Mouse (Mus musculus) heart, embryonic 13.5 days (tissue): Measurements from ENCODE around the gene Gm609. TPM values are rescaled to one million over a fixed set of nuclear protein-coding genes. Genes with fewer than 3 reads are reported as not detected.

Source experiments
- ATAC-seq: fragments of 200-750 bp; cut with Nextera tagmentation; 2 replicates; pipeline ENCODE4 v1.8.0; 2017; ENCODE audit warnings: moderate TSS enrichment; ENCODE audit not compliant: insufficient number of reproducible peaks, low FRiP score, low TSS enrichment; ENCODE audit errors: extremely low read depth
- H3K27ac ChIP-seq: fragments of 300-500 bp; sonication (generic); replicated peaks from 2 replicates; pipeline ENCODE4 v1.5.1; 2015; ENCODE audit warnings: moderate library complexity, mild to moderate bottlenecking, inconsistent platforms
- H3K27me3 ChIP-seq: fragments of 300-500 bp; sonication (generic); replicated peaks from 2 replicates; pipeline ENCODE4 v1.6.1; 2015; ENCODE audit warnings: mild to moderate bottlenecking, inconsistent platforms
- H3K36me3 ChIP-seq: fragments of 300-500 bp; sonication (generic); 2 replicates; pipeline ENCODE4 v1.6.1; 2015; ENCODE audit warnings: mild to moderate bottlenecking, inconsistent platforms
- H3K4me1 ChIP-seq: fragments of 300-500 bp; sonication (generic); 2 replicates; pipeline ENCODE4 v1.6.1; 2015; ENCODE audit warnings: inconsistent platforms
- H3K4me2 ChIP-seq: fragments of 300-500 bp; sonication (generic); 2 replicates; pipeline ENCODE4 v1.6.1; 2015; ENCODE audit warnings: inconsistent platforms, mild to moderate bottlenecking, moderate library complexity
- H3K4me3 ChIP-seq: fragments of 300-500 bp; sonication (generic); 2 replicates; pipeline ENCODE4 v1.5.1; 2015; ENCODE audit warnings: moderate library complexity, mild to moderate bottlenecking, inconsistent platforms
- H3K9ac ChIP-seq: fragments of 300-500 bp; sonication (generic); 2 replicates; pipeline ENCODE4 v1.6.1; 2015; ENCODE audit warnings: inconsistent platforms, mild to moderate bottlenecking, moderate library complexity
- H3K9me3 ChIP-seq: fragments of 300-500 bp; sonication (generic); 2 replicates; pipeline ENCODE4 v1.6.1; 2016; ENCODE audit warnings: inconsistent platforms
- WGBS: fragments of 180-500 bp; shearing (Covaris S2); methylation state at CpG from one replicate; pipeline ENCODE4 v1.1.7; 2015; ENCODE audit warnings: mixed read lengths; 5-methylcytosine and 5-hydroxymethylcytosine counted together
- polyA plus RNA-seq: library from polyadenylated mRNA; unstranded; fragments of >200 nt; fragmentation: Nextera tagmentation; extraction: Ambion mirVana; gene quantifications from 2 replicates; pipeline ENCODE4 v1.2.1, GENCODE M21; 2015

The Gm609 gene
- polyA plus RNA-seq, 1 experiment from 2014 or later = not detected

DNA sequence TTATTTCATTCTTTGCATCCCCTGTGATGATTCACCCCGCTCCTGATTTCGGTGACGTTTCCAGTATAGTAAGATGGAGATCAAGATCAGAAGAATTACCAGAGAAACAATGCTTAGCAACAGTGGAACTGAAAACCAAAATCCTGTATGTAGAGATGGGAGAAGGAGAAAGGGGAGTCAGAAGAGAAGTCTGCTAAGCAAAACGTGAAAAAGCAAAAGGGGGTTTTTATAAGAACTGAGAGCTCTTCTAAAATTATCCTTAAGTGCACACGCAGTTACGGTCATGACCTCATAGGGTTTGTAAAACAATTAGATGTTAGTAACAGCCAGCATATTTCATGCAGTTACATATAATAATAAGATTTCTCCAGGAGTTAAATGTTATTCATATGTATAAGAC is 100.5 kb downstream of the Gm609 start:
- no peaks in the 10 kb centered on the region for H3K27me3 ChIP-seq
- no peak overlapping the region for H3K27ac ChIP-seq
- H3K36me3 ChIP-seq = peaks cover 7% of the 10 kb centered on the region
- ATAC-seq = no peak
- no peaks in the 10 kb centered on the region for H3K4me1 ChIP-seq
- WGBS = 84% methylated on average over 6 of the region's 6 CpGs
- no peak overlapping the region for H3K4me2 ChIP-seq
- H3K9me3 ChIP-seq = no peaks in the 10 kb centered on the region
- no peak overlapping the region for H3K9ac ChIP-seq
- no peak overlapping the region for H3K4me3 ChIP-seq

- ATAC-seq = no peak
- Histone ChIP-seq H3K27me3 (no peaks in the 10 kb centered on the region), H3K4me2 (no peak overlapping the region), H3K4me3 (no peak overlapping the region), H3K4me1 (no peaks in the 10 kb centered on the region), H3K27ac (no peak overlapping the region), H3K9ac (no peak overlapping the region), H3K36me3 (peaks cover 7% of the 10 kb centered on the region), H3K9me3 (no peaks in the 10 kb centered on the region)
- WGBS = 77% methylated on average over 3 of the region's 3 CpGs
These were observed 101.1 kb downstream of the Gm609 start for GRCm38 (mm10) chr16:45391680-45392079.

- no peak overlapping the region for H3K4me3 ChIP-seq
- no peaks in the 10 kb centered on the region for H3K4me1 ChIP-seq
- ATAC-seq = no peak
- no peak overlapping the region for H3K27ac ChIP-seq
- H3K4me2 ChIP-seq = no peak overlapping the region
- no peaks in the 10 kb centered on the region for H3K27me3 ChIP-seq
- no peaks in the 10 kb centered on the region for H3K9me3 ChIP-seq
- 75% methylated on average over 5 of the region's 5 CpGs for WGBS
- peaks cover 7% of the 10 kb centered on the region for H3K36me3 ChIP-seq
- no peak overlapping the region for H3K9ac ChIP-seq
These were observed 102.3 kb downstream of the Gm609 start for GRCm38 (mm10) chr16:45390286-45390956.

DNA sequence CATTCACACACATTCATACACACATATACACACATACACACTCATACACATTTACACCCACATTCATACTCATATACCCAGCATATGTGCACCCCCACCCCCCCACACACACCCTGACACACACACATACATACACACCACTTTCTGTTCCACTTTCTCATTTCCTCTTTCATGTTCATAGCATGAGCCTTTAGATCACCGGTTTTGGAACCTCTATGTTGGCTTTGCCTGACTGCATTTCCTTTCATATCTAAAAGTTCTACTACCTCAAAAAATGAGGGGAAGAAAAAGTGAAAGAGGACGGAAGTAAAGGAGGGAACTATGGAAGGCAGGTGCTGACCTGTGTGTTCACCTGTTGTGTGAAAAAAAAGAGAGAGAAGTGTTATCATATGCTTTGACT is 102.9 kb downstream of the Gm609 start:
- WGBS = 70% methylated on average over 2 of the region's 2 CpGs

DNA sequence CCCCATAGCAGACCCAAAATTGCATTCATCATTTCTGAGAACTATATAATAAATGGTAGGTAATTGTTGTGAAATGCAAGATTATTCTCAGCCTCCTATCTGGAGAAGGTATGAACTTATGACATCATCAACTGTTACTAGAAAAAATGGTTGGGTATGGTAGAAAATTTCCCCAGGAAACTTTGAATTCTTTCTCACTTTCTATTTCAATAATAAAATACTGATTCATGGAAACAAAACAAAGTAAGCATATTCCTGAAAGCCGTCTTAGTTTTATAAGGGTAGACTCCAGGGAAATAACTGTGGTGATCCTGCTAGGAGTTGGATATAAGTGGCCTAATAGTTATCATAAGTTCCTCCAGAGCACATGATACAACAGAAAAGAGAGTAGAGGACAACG is 103.7 kb downstream of the Gm609 start:
- Histone ChIP-seq H3K27ac (no peak overlapping the region), H3K4me2 (no peak overlapping the region), H3K9me3 (no peaks in the 10 kb centered on the region), H3K36me3 (peaks cover 4% of the 10 kb centered on the region), H3K9ac (no peak overlapping the region), H3K4me1 (no peaks in the 10 kb centered on the region), H3K4me3 (no peak overlapping the region), H3K27me3 (no peaks in the 10 kb centered on the region)
- no peak for ATAC-seq
- WGBS = 79% methylated on average over 2 of the region's 2 CpGs

More for the DNA sequence above, 102.9 kb downstream of the Gm609 start:
- ATAC-seq = no peak
- H3K4me1 ChIP-seq = no peaks in the 10 kb centered on the region
- peaks cover 7% of the 10 kb centered on the region for H3K36me3 ChIP-seq
- H3K9me3 ChIP-seq = no peaks in the 10 kb centered on the region
- no peaks in the 10 kb centered on the region for H3K27me3 ChIP-seq
- H3K27ac ChIP-seq = no peak overlapping the region
- H3K4me2 ChIP-seq = no peak overlapping the region
- no peak overlapping the region for H3K9ac ChIP-seq
- no peak overlapping the region for H3K4me3 ChIP-seq

- Histone ChIP-seq H3K4me1 (no peaks in the 10 kb centered on the region), H3K36me3 (no peaks in the 10 kb centered on the region), H3K9ac (no peak overlapping the region), H3K4me3 (no peak overlapping the region), H3K4me2 (no peak overlapping the region), H3K27me3 (no peaks in the 10 kb centered on the region), H3K9me3 (no peaks in the 10 kb centered on the region), H3K27ac (no peak overlapping the region)
- WGBS = 72% methylated on average over 3 of the region's 3 CpGs
- no peak for ATAC-seq
These were observed 111.0 kb downstream of the Gm609 start for GRCm38 (mm10) chr16:45381811-45382210.

GRCm38 (mm10) chr16:45378959-45379358 is 113.8 kb downstream of the Gm609 start:
- ATAC-seq = no peak
- 59% methylated on average over 3 of the region's 3 CpGs for WGBS

DNA sequence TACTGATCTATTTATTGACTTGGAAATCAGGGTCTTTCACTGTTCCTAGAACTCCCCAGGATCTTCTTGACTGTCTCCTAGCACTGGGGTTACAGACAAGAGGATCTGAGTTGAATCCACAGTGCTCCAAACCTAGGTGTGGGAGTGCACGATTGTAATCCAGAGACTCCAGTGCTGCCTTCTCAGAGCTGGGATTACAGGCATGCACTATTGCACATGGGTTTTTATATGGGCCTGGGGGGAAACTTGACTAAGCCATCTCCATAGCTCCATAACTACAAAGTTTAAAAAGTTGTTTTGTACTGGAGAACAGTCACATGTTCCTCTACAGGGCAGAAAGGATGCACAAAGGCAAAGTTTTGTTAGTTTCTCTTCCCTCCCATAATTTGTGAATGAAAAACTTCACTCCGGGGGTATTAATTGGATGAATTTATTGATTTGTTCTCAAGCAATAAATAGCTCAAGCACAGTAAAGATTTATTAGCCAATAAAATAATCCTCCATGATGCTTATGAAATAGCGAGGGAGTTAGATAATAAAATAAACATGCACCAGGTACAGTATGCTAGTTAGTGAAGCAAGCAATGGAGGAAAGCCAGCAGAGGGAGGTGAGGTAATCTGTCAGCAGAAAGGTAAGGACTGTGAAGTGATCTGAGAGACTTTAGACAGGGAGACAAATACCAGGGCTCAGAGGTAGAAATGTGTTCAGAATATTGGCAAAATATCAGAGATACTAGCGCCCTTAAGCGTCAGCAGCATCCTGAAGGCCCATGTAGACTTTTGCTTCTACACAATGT is 114.4 kb downstream of the Gm609 start:
- Histone ChIP-seq H3K27ac (no peak overlapping the region), H3K9me3 (no peaks in the 10 kb centered on the region), H3K4me3 (no peak overlapping the region), H3K4me1 (no peaks in the 10 kb centered on the region), H3K36me3 (no peaks in the 10 kb centered on the region), H3K27me3 (no peaks in the 10 kb centered on the region), H3K9ac (no peak overlapping the region), H3K4me2 (no peak overlapping the region)
- 77% methylated on average over 5 of the region's 5 CpGs for WGBS
- ATAC-seq = no peak

More at GRCm38 (mm10) chr16:45378959-45379358, 113.8 kb downstream of the Gm609 start:
- Histone ChIP-seq H3K27ac (no peak overlapping the region), H3K4me1 (no peaks in the 10 kb centered on the region), H3K4me3 (no peak overlapping the region), H3K36me3 (no peaks in the 10 kb centered on the region), H3K4me2 (no peak overlapping the region), H3K9ac (no peak overlapping the region), H3K9me3 (no peaks in the 10 kb centered on the region), H3K27me3 (no peaks in the 10 kb centered on the region)

DNA sequence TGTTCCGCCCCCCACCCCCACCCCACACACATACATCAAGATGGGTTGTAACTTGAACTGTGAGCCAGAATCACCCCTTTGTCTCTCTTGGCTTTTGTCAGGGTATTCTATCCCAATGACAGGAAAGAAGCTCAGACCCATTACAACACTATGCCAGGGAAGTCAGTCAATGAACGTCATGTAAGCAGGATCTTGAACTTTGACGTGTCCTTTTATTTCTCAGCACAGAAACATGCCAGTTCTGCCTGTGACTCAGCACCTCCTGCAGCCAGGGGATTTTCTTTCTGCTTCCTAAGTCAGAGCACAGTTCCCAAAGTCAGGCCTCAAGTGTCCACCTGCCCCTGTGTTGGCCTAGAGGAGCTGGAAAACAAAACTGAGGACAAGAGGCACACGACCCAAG is 115.4 kb downstream of the Gm609 start:
- H3K27me3 ChIP-seq = no peaks in the 10 kb centered on the region
- no peak overlapping the region for H3K4me3 ChIP-seq
- H3K4me1 ChIP-seq = no peaks in the 10 kb centered on the region
- no peaks in the 10 kb centered on the region for H3K36me3 ChIP-seq
- H3K9ac ChIP-seq = no peak overlapping the region
- no peak overlapping the region for H3K4me2 ChIP-seq
- H3K27ac ChIP-seq = no peak overlapping the region
- H3K9me3 ChIP-seq = no peaks in the 10 kb centered on the region
- no peak for ATAC-seq
- WGBS = 74% methylated on average over 4 of the region's 4 CpGs

DNA sequence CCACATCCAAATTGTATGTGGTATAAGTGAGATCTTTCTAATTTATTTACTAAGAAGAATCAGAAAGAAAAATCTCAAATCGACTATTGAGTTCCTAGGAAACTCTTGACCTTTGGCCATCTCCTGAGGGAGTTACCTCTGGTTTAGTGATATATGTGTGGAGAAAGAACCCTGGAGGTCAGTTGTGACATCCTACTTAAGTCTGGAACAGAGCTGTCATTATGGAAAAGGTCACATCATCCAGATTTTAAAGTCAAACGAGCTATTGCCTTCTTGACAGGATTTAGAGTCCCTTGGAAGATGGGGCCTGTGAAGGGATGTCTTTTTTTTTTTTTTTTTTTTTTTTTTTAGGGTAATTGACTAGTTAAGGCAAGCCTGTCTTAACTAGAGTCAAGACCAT is 116.0 kb downstream of the Gm609 start:
- Histone ChIP-seq H3K27me3 (no peaks in the 10 kb centered on the region), H3K9me3 (no peaks in the 10 kb centered on the region), H3K4me1 (no peaks in the 10 kb centered on the region), H3K4me2 (no peak overlapping the region), H3K4me3 (no peak overlapping the region), H3K27ac (no peak overlapping the region), H3K9ac (no peak overlapping the region), H3K36me3 (no peaks in the 10 kb centered on the region)
- no peak for ATAC-seq
- 44% methylated on average over 2 of the region's 2 CpGs for WGBS

- Histone ChIP-seq H3K9ac (no peak overlapping the region), H3K27ac (no peak overlapping the region), H3K4me2 (no peak overlapping the region), H3K36me3 (no peaks in the 10 kb centered on the region), H3K9me3 (no peaks in the 10 kb centered on the region), H3K27me3 (no peaks in the 10 kb centered on the region), H3K4me3 (no peak overlapping the region), H3K4me1 (no peaks in the 10 kb centered on the region)
- 64% methylated on average over 4 of the region's 4 CpGs for WGBS
- ATAC-seq = no peak
These were observed 116.5 kb downstream of the Gm609 start for GRCm38 (mm10) chr16:45376294-45376693.
